Mouse (Mus musculus): ENCODE measurements at regions not wholly inside any gene's neighbourhood (a gene's known extent, or its start where the extent isn't known, plus 50 kb on each side); places are given as distances from the start of the nearest gene placed in this dataset.

DNA sequence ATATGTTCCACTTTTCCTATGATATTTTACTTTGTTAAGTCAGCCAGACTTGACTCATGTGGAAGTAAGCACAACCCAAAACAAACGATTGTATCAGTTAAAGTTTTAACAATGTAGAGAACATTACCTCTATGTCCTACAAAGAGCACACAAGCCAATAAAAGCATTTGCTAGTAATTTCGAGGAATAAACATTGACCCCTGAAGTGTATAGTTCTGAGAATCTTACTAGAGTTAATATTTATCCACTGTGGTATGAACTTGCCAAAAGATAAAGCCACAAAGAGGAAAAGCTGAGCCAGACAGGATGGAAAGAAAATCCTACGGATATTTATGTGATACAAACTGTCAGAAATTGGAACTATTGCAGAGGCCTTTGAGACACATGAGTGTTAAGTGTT lies 161.5 kb upstream of the Mbnl1 start:
- DNase-seq (ENCODE audit: low spot score in 2 of 2) = no peak

- peak; percentile 28 to 46 for DNase-seq (ENCODE audit: low spot score in 2 of 2)
These were observed 152.3 kb upstream of the Mbnl1 start for GRCm38 (mm10) chr3:60320213-60320936.

GRCm38 (mm10) chr3:60323514-60323913 lies 149.1 kb upstream of the Mbnl1 start:
- DNase-seq (ENCODE audit: low spot score in 2 of 2) = no peak

GRCm38 (mm10) chr3:60324416-60324815 lies 148.2 kb upstream of the Mbnl1 start:
- DNase-seq (ENCODE audit: low spot score in 2 of 2) = no peak

- DNase-seq (ENCODE audit: low spot score in 2 of 2) = no peak
These were observed 147.7 kb upstream of the Mbnl1 start for GRCm38 (mm10) chr3:60324969-60325368.

GRCm38 (mm10) chr3:60332460-60332859 lies 140.2 kb upstream of the Mbnl1 start:
- no peak for DNase-seq (ENCODE audit: low spot score in 2 of 2)

DNA sequence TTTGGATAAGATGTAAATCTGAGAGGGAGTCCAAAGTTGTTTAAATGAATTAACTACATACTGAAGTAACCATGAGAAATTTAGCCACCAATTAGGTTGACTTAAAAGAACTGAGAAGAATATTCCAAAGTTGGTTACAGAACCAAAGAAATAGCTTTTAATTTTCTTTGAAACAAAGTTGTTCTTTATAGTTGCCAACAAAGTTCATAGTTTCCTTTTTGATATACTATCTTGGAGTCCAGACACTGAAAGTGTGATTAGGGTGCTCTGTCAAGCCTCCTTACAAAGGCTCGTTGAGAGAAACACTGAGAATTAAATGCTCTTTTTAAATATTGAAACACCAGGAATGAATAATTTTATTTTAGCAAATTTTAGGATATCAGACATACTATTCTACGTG lies 139.0 kb upstream of the Mbnl1 start:
- DNase-seq (ENCODE audit: low spot score in 2 of 2) = no peak

- no peak for DNase-seq (ENCODE audit: low spot score in 2 of 2)
These were observed 138.5 kb upstream of the Mbnl1 start for GRCm38 (mm10) chr3:60334133-60334532.

DNA sequence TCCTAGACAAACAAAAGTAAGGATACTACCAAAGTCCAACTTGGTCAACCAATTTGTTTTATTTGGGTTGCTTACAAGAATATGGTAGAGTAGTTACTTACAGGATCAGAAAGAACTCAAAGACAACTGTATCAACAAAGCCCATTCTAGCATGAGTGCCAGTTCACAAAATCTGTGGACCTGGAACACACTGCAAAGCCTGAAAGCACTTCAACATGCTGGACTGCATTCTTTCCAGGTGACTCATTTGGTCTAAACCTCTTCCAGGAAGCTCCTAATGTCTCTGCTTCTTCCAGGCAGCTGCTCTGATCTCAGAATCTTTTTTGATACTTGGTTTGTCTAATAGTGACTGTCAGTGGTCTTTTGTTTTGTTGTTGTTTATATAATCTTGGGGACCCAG lies 126.2 kb upstream of the Mbnl1 start:
- no peak for DNase-seq (ENCODE audit: low spot score in 2 of 2)

GRCm38 (mm10) chr3:60347049-60347448 lies 125.6 kb upstream of the Mbnl1 start:
- DNase-seq (ENCODE audit: low spot score in 2 of 2) = no peak

GRCm38 (mm10) chr3:60371176-60371965 lies 101.3 kb upstream of the Mbnl1 start:
- no peak for DNase-seq (ENCODE audit: low spot score in 2 of 2)

GRCm38 (mm10) chr3:60373662-60374061 lies 99.0 kb upstream of the Mbnl1 start:
- no peak for DNase-seq (ENCODE audit: low spot score in 2 of 2)

DNA sequence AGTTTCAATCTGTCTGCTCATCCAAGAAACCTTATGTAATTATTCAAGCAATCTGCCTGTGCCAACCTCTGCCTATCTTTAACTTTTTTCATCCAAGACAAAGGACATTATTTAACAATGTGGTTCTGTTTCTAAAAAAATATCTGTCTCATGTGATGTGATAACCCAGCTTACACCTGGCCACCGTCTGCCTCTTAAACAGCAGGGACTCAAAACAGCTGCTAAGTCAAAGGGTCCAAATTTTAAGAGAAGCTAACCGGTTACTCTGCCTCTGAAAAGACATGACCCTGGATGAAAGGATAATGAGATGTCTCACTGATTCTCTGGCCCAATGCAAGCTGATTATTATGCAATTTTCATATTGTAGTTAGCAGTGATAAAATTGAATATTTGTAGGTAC lies 84.0 kb upstream of the Mbnl1 start:
- no peak for DNase-seq (ENCODE audit: low spot score in 2 of 2)

DNA sequence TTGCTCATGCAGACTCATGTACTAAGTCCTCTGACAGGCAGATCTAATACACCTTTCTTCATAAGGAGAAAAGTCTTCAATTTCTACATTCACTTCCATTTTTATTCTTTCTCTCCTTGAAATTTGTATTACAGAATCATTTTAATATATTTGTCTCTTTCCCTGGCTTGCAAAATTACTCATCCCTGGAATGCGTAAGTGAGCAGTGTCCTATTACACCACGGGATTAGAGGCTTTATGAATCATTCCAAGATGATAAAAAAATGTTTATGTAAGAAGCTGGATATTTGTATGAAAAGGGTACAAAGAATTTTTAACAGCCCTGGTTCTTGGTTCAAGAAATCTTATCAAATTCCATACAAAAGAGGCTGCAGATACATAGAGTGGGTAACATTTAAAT lies 83.6 kb upstream of the Mbnl1 start:
- DNase-seq (ENCODE audit: low spot score in 2 of 2) = no peak

DNA sequence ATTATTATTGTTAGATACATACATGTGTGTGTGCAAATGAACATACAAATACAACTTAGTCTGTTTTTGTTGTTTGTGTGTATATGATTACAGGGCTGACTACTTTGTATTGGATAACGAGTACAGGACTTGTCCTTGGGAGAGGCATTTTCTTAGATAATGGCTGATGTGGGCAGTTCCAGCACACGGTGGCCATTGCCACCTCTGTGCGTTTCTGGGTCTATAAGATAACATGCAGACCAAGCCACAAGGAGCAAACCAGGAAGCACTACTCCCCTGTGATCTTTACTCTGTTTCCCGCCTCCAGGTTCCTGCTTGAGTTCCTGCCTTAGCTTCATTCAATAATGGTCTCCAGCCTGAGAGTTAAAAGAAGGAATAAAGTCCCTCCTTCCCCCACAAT lies 77.3 kb upstream of the Mbnl1 start:
- DNase-seq (ENCODE audit: low spot score in 2 of 2) = no peak

DNA sequence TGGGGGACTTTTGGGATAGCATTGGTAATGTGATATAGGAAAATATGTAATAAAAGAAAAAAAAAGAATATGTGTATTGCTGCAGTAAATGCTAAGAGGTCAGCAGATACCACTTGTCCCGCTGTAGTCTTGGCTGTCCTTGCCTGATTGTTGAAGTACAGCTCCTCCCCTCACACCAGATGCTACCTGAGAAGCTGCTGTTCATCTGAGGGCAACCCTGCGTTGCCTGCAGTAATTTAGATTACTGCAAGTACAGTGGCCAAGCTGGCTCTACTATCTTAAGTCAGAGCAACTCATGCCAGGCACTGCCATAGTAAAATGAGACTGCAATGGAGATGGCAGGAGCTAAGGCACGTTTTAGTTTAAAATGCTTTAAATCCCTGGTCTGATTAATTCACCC lies 75.7 kb upstream of the Mbnl1 start:
- no peak for DNase-seq (ENCODE audit: low spot score in 2 of 2)

DNA sequence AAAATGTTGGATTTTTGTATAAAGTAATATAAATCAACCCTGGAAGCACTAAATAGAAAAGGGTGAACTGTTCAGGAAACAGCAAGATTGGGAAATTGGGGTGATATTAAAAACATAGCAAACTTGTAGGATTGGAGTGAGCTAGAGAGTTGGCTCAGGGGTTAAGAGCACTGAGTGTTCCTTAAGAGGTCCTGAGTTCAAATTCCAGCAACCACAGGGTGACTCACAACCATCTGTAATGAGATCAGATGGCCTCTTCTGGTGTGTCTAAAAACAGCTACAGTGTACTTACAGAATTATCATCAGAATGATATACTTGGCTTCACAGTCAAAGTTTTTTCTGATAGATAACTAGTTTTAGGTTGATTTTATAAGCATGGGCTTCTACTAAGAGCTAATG lies 73.8 kb upstream of the Mbnl1 start:
- DNase-seq (ENCODE audit: low spot score in 2 of 2) = no peak

GRCm38 (mm10) chr3:60402251-60402830 lies 70.3 kb upstream of the Mbnl1 start:
- DNase-seq (ENCODE audit: low spot score in 2 of 2) = no peak

- DNase-seq (ENCODE audit: low spot score in 2 of 2) = no peak
These were observed 65.2 kb upstream of the Mbnl1 start for GRCm38 (mm10) chr3:60407426-60407825.

DNA sequence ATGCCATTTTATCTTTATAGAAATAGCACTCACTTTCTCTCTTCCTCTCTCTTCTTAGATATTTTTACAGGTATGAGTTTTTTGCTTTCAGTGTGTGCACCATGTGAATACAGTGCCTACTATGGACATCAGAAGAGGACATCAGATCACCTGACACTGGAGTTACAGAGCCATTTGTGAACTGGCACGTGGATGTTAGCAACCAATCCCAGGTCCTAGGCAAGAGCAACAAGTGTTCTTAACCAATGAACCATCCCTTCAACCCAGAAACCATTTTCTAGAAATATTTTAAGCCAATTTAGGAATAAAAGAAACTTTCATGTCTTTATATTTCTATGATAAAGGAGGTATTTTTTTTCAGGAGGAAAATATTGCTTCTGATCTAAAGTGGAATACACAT lies 64.7 kb upstream of the Mbnl1 start:
- no peak for DNase-seq (ENCODE audit: low spot score in 2 of 2)

DNA sequence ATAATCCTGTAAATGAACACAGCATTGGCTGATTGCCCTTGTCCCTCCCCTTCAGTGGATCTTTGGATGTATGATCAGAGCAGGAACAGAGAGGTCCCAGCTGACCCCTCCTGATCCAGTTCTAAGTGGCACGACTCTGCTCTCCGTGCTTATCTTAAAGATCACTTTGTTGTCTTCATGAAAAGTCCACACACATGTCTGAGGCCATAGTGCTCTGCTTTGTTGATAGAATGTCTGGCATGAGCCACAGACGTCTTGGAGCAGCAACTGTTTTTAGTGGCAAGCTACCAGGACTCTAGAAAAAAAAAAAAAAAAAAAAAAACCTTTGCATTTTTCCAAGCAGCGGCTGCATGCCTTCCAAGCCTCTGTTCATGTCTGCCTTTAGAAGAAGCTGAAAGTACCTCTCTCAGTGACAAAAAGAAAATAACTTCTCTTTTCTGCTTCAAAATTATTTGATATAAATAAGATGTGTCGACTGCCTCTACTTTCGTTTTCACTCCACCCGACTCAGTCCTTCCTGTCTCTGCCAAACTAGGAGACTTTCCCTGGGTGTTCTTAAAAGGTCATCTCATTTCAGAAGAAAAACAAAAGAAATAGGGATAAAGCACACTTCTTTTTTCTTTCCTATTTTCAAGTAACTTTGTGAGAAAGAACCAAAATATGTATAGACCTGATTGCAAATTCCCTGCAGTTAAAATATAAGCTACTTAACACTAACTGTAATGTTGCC lies 63.9 kb upstream of the Mbnl1 start:
- peak in 1 of 2 experiments; percentile 45 for DNase-seq (ENCODE audit: low spot score in 2 of 2)

- DNase-seq (ENCODE audit: low spot score in 2 of 2) = peak in 1 of 2 experiments; percentile 29
These were observed 63.4 kb upstream of the Mbnl1 start for GRCm38 (mm10) chr3:60409283-60409633.

Measured in thymus, postnatal 10 days (tissue).